Comparison of ENCODE assay signal across 27 mouse cellular contexts in genomic region chr3:138519218-138519617, GRCm38 (mm10).
"Had no signal": no experiment of that assay in that cellular context is flagged by ENCODE, and none has a peak within 500 bp of the region (broad histone marks: within the 10 kb centered on the region; RNA-seq: fewer than 3 reads in every experiment).

No protein-coding gene starts in this region.

- H3K4me3 ChIP-seq: gastrocnemius, adult 2 months; heart, adult 2 months; heart, embryonic 13.5 days; heart, embryonic 15.5 days; hindbrain, embryonic 12.5 days; kidney, embryonic 15.5 days; layer of hippocampus, adult 2 months; left cerebral cortex, adult 2 months; limb, embryonic 13.5 days; limb, embryonic 15.5 days; liver, embryonic 12.5 days had no signal

- ATAC-seq: hindbrain, embryonic 16.5 days; intestine, embryonic 16.5 days; liver, embryonic 12.5 days had no signal

- DNase-seq: gastrocnemius, adult 2 months; gastrocnemius, postnatal 10 days; gastrocnemius, postnatal 25 days; heart, adult 2 months; heart, postnatal 14 days; heart, postnatal 36 days; kidney, adult 11 months; kidney, adult 2 months; kidney, adult 9 months; kidney, postnatal 14 days; kidney, postnatal 4 days; left cerebral cortex, postnatal 4 days had no signal

- H3K4me2 ChIP-seq: heart, embryonic 11.5 days; heart, embryonic 13.5 days; heart, embryonic 15.5 days; hindbrain, embryonic 12.5 days; hindbrain, embryonic 14.5 days; kidney, embryonic 15.5 days; limb, embryonic 13.5 days; limb, embryonic 15.5 days; liver, embryonic 12.5 days had no signal

- H3K27ac ChIP-seq: gastrocnemius, adult 2 months; heart, adult 2 months; heart, embryonic 13.5 days; heart, embryonic 15.5 days; hindbrain, embryonic 12.5 days; hindbrain, embryonic 14.5 days; kidney, embryonic 15.5 days; kidney, postnatal 0 days; layer of hippocampus, adult 2 months; left cerebral cortex, adult 2 months; limb, embryonic 13.5 days; limb, embryonic 15.5 days; liver, embryonic 12.5 days; liver, embryonic 14.5 days had no signal

- H3K9ac ChIP-seq: heart, embryonic 13.5 days; heart, embryonic 15.5 days; hindbrain, embryonic 12.5 days; hindbrain, embryonic 14.5 days; kidney, embryonic 15.5 days; limb, embryonic 13.5 days; limb, embryonic 15.5 days; liver, embryonic 12.5 days; liver, embryonic 14.5 days had no signal

- H3K4me1 ChIP-seq: heart, embryonic 13.5 days; heart, embryonic 15.5 days; limb, embryonic 13.5 days; limb, embryonic 15.5 days; liver, embryonic 12.5 days had no signal

- H3K27me3 ChIP-seq: heart, embryonic 13.5 days; heart, embryonic 15.5 days; hindbrain, embryonic 12.5 days; kidney, embryonic 15.5 days; limb, embryonic 13.5 days; limb, embryonic 15.5 days had no signal

- H3K9me3 ChIP-seq: heart, embryonic 13.5 days; heart, embryonic 15.5 days; hindbrain, embryonic 12.5 days; kidney, embryonic 15.5 days; limb, embryonic 13.5 days; limb, embryonic 15.5 days; liver, embryonic 12.5 days had no signal

- H3K36me3 ChIP-seq: heart, embryonic 13.5 days; heart, embryonic 15.5 days; hindbrain, embryonic 12.5 days; kidney, embryonic 15.5 days; limb, embryonic 13.5 days; limb, embryonic 15.5 days; liver, embryonic 12.5 days had no signal
